Mouse (Mus musculus) liver, embryonic 12.5 days (tissue): ENCODE data around the gene Mettl13. TPM values are rescaled to one million over a fixed set of nuclear protein-coding genes. Genes with fewer than 3 reads are reported as not detected.

Source experiments
- ATAC-seq: fragments of 200-750 bp; cut with Nextera tagmentation; 2 replicates; pipeline ENCODE4 v1.8.0; 2017; ENCODE audit warnings: moderate number of reproducible peaks, mild to moderate bottlenecking, moderate library complexity
- H3K27ac ChIP-seq: fragments of 300-500 bp; sonication (generic); 2 replicates; pipeline ENCODE4 v1.5.1; 2016; ENCODE audit warnings: mild to moderate bottlenecking
- H3K27me3 ChIP-seq: fragments of 300-500 bp; sonication (generic); replicated peaks from 2 replicates; pipeline ENCODE4 v1.6.1; 2016; ENCODE audit warnings: mild to moderate bottlenecking, moderate library complexity
- H3K36me3 ChIP-seq: fragments of 300-500 bp; sonication (generic); 2 replicates; pipeline ENCODE4 v1.6.1; 2016; ENCODE audit warnings: mild to moderate bottlenecking, moderate library complexity
- H3K4me1 ChIP-seq: fragments of 300-500 bp; sonication (generic); 2 replicates; pipeline ENCODE4 v1.6.1; 2016
- H3K4me2 ChIP-seq: fragments of 300-500 bp; sonication (generic); 2 replicates; pipeline ENCODE4 v1.6.1; 2016; ENCODE audit warnings: mild to moderate bottlenecking, moderate library complexity
- H3K4me3 ChIP-seq: fragments of 300-500 bp; sonication (generic); 2 replicates; pipeline ENCODE4 v1.5.1; 2016; ENCODE audit warnings: mild to moderate bottlenecking, moderate library complexity
- H3K9ac ChIP-seq: fragments of 300-500 bp; sonication (generic); 2 replicates; pipeline ENCODE4 v1.6.1; 2016; ENCODE audit warnings: mild to moderate bottlenecking, moderate library complexity
- H3K9me3 ChIP-seq: fragments of 300-500 bp; sonication (generic); replicated peaks from 2 replicates; pipeline ENCODE4 v1.6.1; 2016; ENCODE audit warnings: mild to moderate bottlenecking, moderate library complexity
- WGBS: fragments of 180-500 bp; shearing (Covaris S2); methylation state at CpG from one replicate; pipeline ENCODE4 v1.1.7; 2016; ENCODE audit not compliant: insufficient replicate concordance; 5-methylcytosine and 5-hydroxymethylcytosine counted together
- polyA plus RNA-seq: library from polyadenylated mRNA; unstranded; fragments of >200 nt; fragmentation: Nextera tagmentation; extraction: Ambion mirVana; gene quantifications from 2 replicates; pipeline ENCODE4 v1.2.1, GENCODE M21; 2016

The Mettl13 gene
- polyA plus RNA-seq, 1 experiment from 2014 or later: 22.7 TPM

GRCm38 (mm10) chr1:162564992-162565391, 16.6 kb upstream of the Mettl13 start:
- peaks cover 8% of the 10 kb centered on the region; the same call in 1 of the 2 replicates for H3K27me3 ChIP-seq
- H3K9ac ChIP-seq: no peak overlapping the region
- peaks cover 5% of the 10 kb centered on the region; the same call in 1 of the 2 replicates for H3K4me1 ChIP-seq
- no peak overlapping the region for H3K4me3 ChIP-seq
- H3K4me2 ChIP-seq: no peak overlapping the region
- no peak overlapping the region for H3K27ac ChIP-seq
- H3K36me3 ChIP-seq: no peaks in the 10 kb centered on the region
- ATAC-seq: no peak
- no peaks in the 10 kb centered on the region for H3K9me3 ChIP-seq
- 31% methylated on average over 3 of the region's 3 CpGs for WGBS

GRCm38 (mm10) chr1:162563236-162563635, 14.9 kb upstream of the Mettl13 start:
- no peaks in the 10 kb centered on the region for H3K4me1 ChIP-seq
- H3K4me2 ChIP-seq: no peak overlapping the region
- H3K36me3 ChIP-seq: no peaks in the 10 kb centered on the region
- no peak for ATAC-seq
- H3K27ac ChIP-seq: no peak overlapping the region
- no peak overlapping the region for H3K4me3 ChIP-seq
- 29% methylated on average over 1 of the region's 1 CpGs for WGBS
- no peak overlapping the region for H3K9ac ChIP-seq
- no peaks in the 10 kb centered on the region for H3K9me3 ChIP-seq
- H3K27me3 ChIP-seq: peaks cover 12% of the 10 kb centered on the region; the same call in 1 of the 2 replicates

GRCm38 (mm10) chr1:162554193-162554592, 5.8 kb upstream of the Mettl13 start:
- Histone ChIP-seq H3K4me2 (no peak overlapping the region), H3K27ac (no peak overlapping the region), H3K4me1 (peaks cover 23% of the 10 kb centered on the region), H3K27me3 (no peaks in the 10 kb centered on the region; the same call in 1 of the 2 replicates), H3K36me3 (no peaks in the 10 kb centered on the region), H3K9ac (no peak overlapping the region), H3K9me3 (no peaks in the 10 kb centered on the region), H3K4me3 (no peak overlapping the region)
- no peak for ATAC-seq
- 76% methylated on average over 3 of the region's 3 CpGs for WGBS

GRCm38 (mm10) chr1:162552956-162553355, 4.6 kb upstream of the Mettl13 start:
- H3K4me2 ChIP-seq: peak overlapping the region; percentile 31
- H3K27ac ChIP-seq: peak overlapping the region; percentile 51
- H3K36me3 ChIP-seq: no peaks in the 10 kb centered on the region
- 30% methylated on average over 9 of the region's 9 CpGs for WGBS
- peak; percentile 15; the same call in 1 of the 2 replicates for ATAC-seq
- H3K9ac ChIP-seq: no peak overlapping the region
- no peaks in the 10 kb centered on the region; the same call in 1 of the 2 replicates for H3K27me3 ChIP-seq
- peaks cover 30% of the 10 kb centered on the region for H3K4me1 ChIP-seq
- H3K9me3 ChIP-seq: no peaks in the 10 kb centered on the region
- H3K4me3 ChIP-seq: no peak overlapping the region

GRCm38 (mm10) chr1:162549615-162550283, 1.4 kb upstream of the Mettl13 start:
- Histone ChIP-seq H3K4me3 (no peak overlapping the region), H3K36me3 (peaks cover 18% of the 10 kb centered on the region), H3K4me2 (peak overlapping the region; percentile 90; the same call in 1 of the 2 replicates), H3K4me1 (peaks cover 51% of the 10 kb centered on the region), H3K27ac (no peak overlapping the region), H3K9ac (no peak overlapping the region), H3K9me3 (no peaks in the 10 kb centered on the region), H3K27me3 (no peaks in the 10 kb centered on the region)
- WGBS: 70% methylated on average over 5 of the region's 5 CpGs
- no peak for ATAC-seq

GRCm38 (mm10) chr1:162548917-162549613, 714 bp upstream of the Mettl13 start:
- Histone ChIP-seq H3K4me1 (peaks cover 51% of the 10 kb centered on the region), H3K9me3 (no peaks in the 10 kb centered on the region), H3K27ac (peak overlapping the region; percentile 82), H3K27me3 (no peaks in the 10 kb centered on the region), H3K4me2 (peak overlapping the region; percentile 90), H3K36me3 (peaks cover 25% of the 10 kb centered on the region), H3K9ac (peak overlapping the region; percentile 70), H3K4me3 (peak overlapping the region; percentile 70)
- WGBS: 54% methylated on average over 10 of the region's 10 CpGs
- ATAC-seq: no peak

- Histone ChIP-seq H3K36me3 (peaks cover 38% of the 10 kb centered on the region), H3K27me3 (no peaks in the 10 kb centered on the region), H3K27ac (peak overlapping the region; percentile 82), H3K4me3 (peak overlapping the region; percentile 70), H3K4me1 (peaks cover 41% of the 10 kb centered on the region), H3K4me2 (peak overlapping the region; percentile 90), H3K9me3 (no peaks in the 10 kb centered on the region), H3K9ac (peak overlapping the region; percentile 70)
- ATAC-seq: no peak
- WGBS: 4% methylated on average over 10 of the region's 10 CpGs
These were observed 744 bp downstream of the Mettl13 start for GRCm38 (mm10) chr1:162547607-162548006.

GRCm38 (mm10) chr1:162543231-162543630, 5.1 kb downstream of the Mettl13 start:
- no peaks in the 10 kb centered on the region for H3K27me3 ChIP-seq
- no peak overlapping the region for H3K4me2 ChIP-seq
- WGBS: 79% methylated on average over 1 of the region's 1 CpGs
- H3K36me3 ChIP-seq: peaks cover 80% of the 10 kb centered on the region
- no peak overlapping the region for H3K4me3 ChIP-seq
- no peak overlapping the region for H3K9ac ChIP-seq
- peaks cover 25% of the 10 kb centered on the region for H3K4me1 ChIP-seq
- no peak for ATAC-seq
- H3K27ac ChIP-seq: no peak overlapping the region
- H3K9me3 ChIP-seq: no peaks in the 10 kb centered on the region

GRCm38 (mm10) chr1:162533766-162534560, 14.4 kb downstream of the Mettl13 start:
- Histone ChIP-seq H3K4me1 (no peaks in the 10 kb centered on the region), H3K27ac (no peak overlapping the region), H3K9me3 (no peaks in the 10 kb centered on the region), H3K27me3 (no peaks in the 10 kb centered on the region), H3K9ac (no peak overlapping the region), H3K36me3 (peaks cover 66% of the 10 kb centered on the region), H3K4me2 (no peak overlapping the region), H3K4me3 (no peak overlapping the region)
- WGBS: 84% methylated on average over 14 of the region's 14 CpGs
- no peak for ATAC-seq

GRCm38 (mm10) chr1:162532330-162532729, 16.0 kb downstream of the Mettl13 start:
- 68% methylated on average over 4 of the region's 4 CpGs for WGBS
- H3K4me3 ChIP-seq: no peak overlapping the region
- no peak overlapping the region for H3K9ac ChIP-seq
- H3K4me2 ChIP-seq: no peak overlapping the region
- peaks cover 53% of the 10 kb centered on the region for H3K36me3 ChIP-seq
- H3K4me1 ChIP-seq: no peaks in the 10 kb centered on the region
- H3K27me3 ChIP-seq: no peaks in the 10 kb centered on the region
- no peak for ATAC-seq
- H3K27ac ChIP-seq: no peak overlapping the region
- no peaks in the 10 kb centered on the region for H3K9me3 ChIP-seq

- no peaks in the 10 kb centered on the region for H3K27me3 ChIP-seq
- no peak overlapping the region for H3K27ac ChIP-seq
- H3K36me3 ChIP-seq: peaks cover 45% of the 10 kb centered on the region
- no peak for ATAC-seq
- no peak overlapping the region for H3K4me2 ChIP-seq
- 58% methylated on average over 4 of the region's 4 CpGs for WGBS
- H3K4me1 ChIP-seq: no peaks in the 10 kb centered on the region
- no peak overlapping the region for H3K4me3 ChIP-seq
- H3K9ac ChIP-seq: no peak overlapping the region
- H3K9me3 ChIP-seq: no peaks in the 10 kb centered on the region
These were observed 16.8 kb downstream of the Mettl13 start for GRCm38 (mm10) chr1:162531584-162531983.

- Histone ChIP-seq H3K27me3 (no peaks in the 10 kb centered on the region), H3K36me3 (peaks cover 36% of the 10 kb centered on the region), H3K27ac (no peak overlapping the region), H3K4me1 (no peaks in the 10 kb centered on the region), H3K4me3 (no peak overlapping the region), H3K4me2 (no peak overlapping the region), H3K9ac (no peak overlapping the region), H3K9me3 (no peaks in the 10 kb centered on the region)
- ATAC-seq: no peak
- WGBS: 83% methylated on average over 1 of the region's 1 CpGs
These were observed 17.7 kb downstream of the Mettl13 start for GRCm38 (mm10) chr1:162530666-162531065.
